Mouse (Mus musculus): Measurements from ENCODE around the gene Atp11c. TPM values are rescaled to one million over a fixed set of nuclear protein-coding genes. Genes with fewer than 3 reads are reported as not detected.
A peak's percentile ranks its signal among the peaks of the same experiment; 100 is the strongest.

Gene Atp11c
- polyA plus RNA-seq, 1 experiment from 2014 or later = 9.9 TPM

DNA sequence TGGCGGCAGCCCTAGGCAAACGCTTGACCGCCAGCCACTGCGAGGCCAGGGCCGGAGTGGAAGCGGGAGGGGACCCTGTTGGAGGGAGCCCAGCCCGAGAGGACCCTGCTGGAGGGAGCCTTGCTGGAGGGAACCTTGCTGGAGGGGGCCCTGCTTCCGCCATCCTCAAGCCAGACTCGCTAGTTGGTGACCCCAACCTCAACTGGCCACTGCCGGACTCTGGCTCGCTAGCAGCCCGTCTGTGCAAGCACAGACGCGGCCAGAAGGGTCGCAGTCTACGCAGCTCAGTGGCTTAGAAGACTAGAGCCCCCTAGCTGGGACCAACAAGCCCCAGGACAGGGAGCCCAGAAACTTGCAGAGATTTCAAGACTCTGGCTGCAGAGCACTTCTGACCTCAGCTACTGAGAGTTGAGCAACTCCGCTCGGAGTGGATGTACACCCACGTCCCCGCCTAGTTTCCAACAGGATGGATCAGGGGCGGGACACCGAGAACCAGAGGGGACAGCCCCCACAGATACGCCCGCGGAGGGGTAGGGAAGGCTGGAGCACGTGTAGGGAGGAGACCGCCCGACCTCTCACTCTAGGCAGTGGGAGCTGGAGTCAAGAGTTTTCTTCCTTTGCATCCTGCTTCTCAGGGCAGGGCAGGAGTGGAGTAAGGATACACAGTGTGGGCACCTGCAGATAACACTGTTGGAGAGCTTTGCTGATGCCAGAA lies 413.6 kb downstream of the Atp11c start, which contains the start of gene Mcf2:
TSS of gene Mcf2 (minus strand) at position 346 of the 715 bp plus-strand sequence.
- ATAC-seq (ENCODE audit: low read depth) = 0 out of 2 replicates have a peak, but pooled peaks have one; percentile 44
- no peak within 1 kb of the TSS for H3K27ac ChIP-seq (replicated peaks; ENCODE audit: low read depth, low read length)
- no peaks in the 10 kb centered on the region for H3K4me1 ChIP-seq (ENCODE audit: control insufficient read depth, insufficient read depth, low read length)
- H3K9ac ChIP-seq (ENCODE audit: low read depth, low read length) = peak within 1 kb of the TSS; percentile 30; the same call in 1 of the 2 replicates
- WGBS = 13% methylated on average over 15 of the region's 28 CpGs
- peaks cover 26% of the 10 kb centered on the region for H3K27me3 ChIP-seq (replicated peaks; ENCODE audit: control insufficient read depth, insufficient read depth, low read length)
- H3K4me3 ChIP-seq (ENCODE audit: low read depth, low read length) = peak within 1 kb of the TSS; percentile 35
- peak within 1 kb of the TSS; percentile 58 for H3K4me2 ChIP-seq (ENCODE audit: low read depth, low read length)
- H3K9me3 ChIP-seq (ENCODE audit: control insufficient read depth, low read length) = no peaks in the 10 kb centered on the region
- peak; percentile 2 for DNase-seq (ENCODE audit: low spot score)
- no peaks in the 10 kb centered on the region for H3K36me3 ChIP-seq (ENCODE audit: control insufficient read depth, insufficient read depth, low read length)

DNA sequence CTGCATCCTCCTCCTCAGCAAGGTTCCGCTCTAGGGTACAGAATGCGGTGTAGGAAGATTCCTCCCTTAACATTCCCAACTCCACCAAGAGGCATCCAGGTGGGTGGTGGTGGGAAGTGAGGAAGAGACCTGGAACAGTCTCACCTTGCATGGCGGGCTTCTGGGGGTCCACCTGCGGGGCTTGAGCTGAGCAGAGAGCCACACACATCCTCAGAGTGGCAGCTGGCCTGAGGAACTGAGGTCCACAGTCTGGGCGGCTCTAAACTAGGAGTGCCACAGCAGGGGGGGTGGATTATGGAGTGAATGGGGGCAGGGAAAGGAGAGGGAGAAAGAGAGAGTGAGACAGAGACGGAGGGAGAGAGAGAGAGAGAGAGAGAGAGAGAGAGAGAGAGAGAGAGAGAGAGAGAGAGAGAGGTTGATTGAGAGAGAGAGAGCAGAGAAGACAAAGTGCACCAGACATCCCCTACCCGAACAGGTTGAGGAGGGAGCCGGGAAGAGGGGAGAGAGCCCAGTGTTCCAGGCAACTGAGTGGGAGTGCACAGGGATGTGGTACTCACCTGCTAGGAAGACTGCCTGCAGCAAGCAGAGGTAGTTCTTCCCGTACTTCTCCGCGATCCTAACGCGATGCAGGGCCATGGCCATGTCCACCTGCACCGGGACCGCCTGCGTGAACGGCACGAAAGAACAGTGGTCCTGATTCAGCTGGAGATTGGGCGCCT lies 414.3 kb downstream of the Atp11c start:
- Histone ChIP-seq H3K27me3 (replicated peaks; ENCODE audit: control insufficient read depth, insufficient read depth, low read length) (peaks cover 26% of the 10 kb centered on the region), H3K9me3 (ENCODE audit: control insufficient read depth, low read length) (no peaks in the 10 kb centered on the region), H3K4me1 (ENCODE audit: control insufficient read depth, insufficient read depth, low read length) (no peaks in the 10 kb centered on the region), H3K27ac (replicated peaks; ENCODE audit: low read depth, low read length) (no peak overlapping the region), H3K4me3 (ENCODE audit: low read depth, low read length) (peak overlapping the region; percentile 35), H3K36me3 (ENCODE audit: control insufficient read depth, insufficient read depth, low read length) (no peaks in the 10 kb centered on the region), H3K9ac (ENCODE audit: low read depth, low read length) (peak overlapping the region; percentile 30; the same call in 1 of the 2 replicates), H3K4me2 (ENCODE audit: low read depth, low read length) (peak overlapping the region; percentile 58)
- no peak for DNase-seq (ENCODE audit: low spot score)
- WGBS = 11% methylated on average over 6 of the region's 19 CpGs
- ATAC-seq (ENCODE audit: low read depth) = no peak

MicroRNAs within 50 kb of the gene (microRNA counts, 519-probe panel; counts per million panel counts)
- microRNA mmu-miR-505 = 2,164 counts per million, percentile 27 among the panel's probes with 10 or more counts

Small RNA genes within 50 kb of the gene (microRNA-seq; reads per million reads assigned to microRNA genes)
- 57.9 reads per million, percentile 47 among the genes with 10 or more reads in this experiment for gene Mir505 (ENCODE audit: borderline number of aligned reads)

Other genes with a start within 250 kb of the Atp11c start
- not detected in 2 replicates for gene Gm7073, start 53.4 kb downstream of the Atp11c start, polyA plus RNA-seq (2014; fragmentation: Nextera tagmentation; extraction: Ambion mirVana)

Measured in embryonic facial prominence, embryonic 14.5 days (tissue).